Mouse (Mus musculus): Measurements from ENCODE around the gene Gm21094.
"Not testable (repeated sequence)": the region's sequence is repeated elsewhere in the genome, so short reads cannot be mapped to it uniquely, and the experiment has no call there.

Gene Gm21094
- long read RNA-seq, experiment 1, result 0 reads
- long read RNA-seq, experiment 2, result 0 reads

DNA sequence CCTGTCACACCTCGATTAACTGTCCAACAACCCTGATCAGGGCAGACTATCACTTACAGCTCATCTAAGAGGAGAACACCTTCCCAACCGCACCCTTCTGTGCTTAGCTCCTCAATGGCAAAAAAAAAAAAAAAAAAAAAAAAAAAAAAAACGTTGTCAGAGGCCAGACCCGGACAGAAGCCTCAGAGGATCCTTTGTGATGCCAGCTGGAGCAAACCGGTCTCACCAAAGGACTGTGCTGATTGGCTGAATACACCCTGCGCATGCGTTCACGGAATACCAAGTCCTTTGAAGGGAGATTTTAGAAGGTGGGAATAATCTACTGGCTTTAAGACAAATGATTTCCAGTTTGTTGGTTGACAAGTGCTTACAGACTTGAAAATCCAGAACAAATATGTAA is at the start of gene Gm21094:
Gene Gm21094 (minus strand): TSS at position 101 of the 400 bp plus-strand sequence.
- intact Hi-C loops (cut with DNase I), result not testable (repeated sequence)
